Mouse (Mus musculus): ENCODE results near the gene Tspan13.

DNA sequence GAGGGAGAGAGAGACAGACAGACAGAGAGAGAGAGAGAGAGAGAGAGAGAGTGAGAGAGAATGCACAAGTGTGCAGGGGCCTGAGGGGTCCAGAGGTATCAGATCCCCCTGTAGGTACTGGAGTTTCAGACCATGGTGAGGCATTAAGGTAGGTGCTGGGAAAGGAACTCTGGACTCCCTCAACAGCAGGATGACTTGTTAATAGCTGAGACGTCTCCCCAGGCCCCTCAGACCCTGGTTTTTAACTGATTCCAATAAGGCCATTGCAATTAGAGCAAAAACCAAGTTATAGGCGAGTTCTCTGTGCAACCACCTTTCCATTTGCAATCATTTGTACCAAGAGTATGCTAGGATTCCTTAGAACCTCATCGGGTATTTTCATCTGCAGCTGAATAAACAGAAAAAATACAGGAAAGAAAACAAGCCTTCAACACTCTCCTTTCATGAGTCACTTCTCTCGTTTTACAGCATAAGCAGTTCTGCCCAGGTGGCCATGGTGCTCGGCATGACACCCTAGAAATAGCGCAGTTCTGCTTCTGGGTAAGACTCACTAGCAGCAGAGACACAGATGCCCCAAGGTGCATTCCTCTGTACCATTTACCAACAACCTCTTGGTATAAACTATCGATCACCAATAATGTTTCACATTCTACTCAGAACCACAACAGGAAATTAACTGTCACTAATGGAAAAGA, 28.9 kb downstream of the Tspan13 start:
- no peak for TF ChIP-seq POLR2A (IDR thresholded peaks at IDR 0.05; ENCODE audit: control insufficient read depth, low read depth, low read length)
- TF ChIP-seq CTCF (IDR thresholded peaks at IDR 0.05; ENCODE audit: control insufficient read depth, insufficient read depth, insufficient replicate concordance, low read depth, low read length), result no peak

Measured in testis, adult 2 months (tissue).